In the genomic region with DNA sequence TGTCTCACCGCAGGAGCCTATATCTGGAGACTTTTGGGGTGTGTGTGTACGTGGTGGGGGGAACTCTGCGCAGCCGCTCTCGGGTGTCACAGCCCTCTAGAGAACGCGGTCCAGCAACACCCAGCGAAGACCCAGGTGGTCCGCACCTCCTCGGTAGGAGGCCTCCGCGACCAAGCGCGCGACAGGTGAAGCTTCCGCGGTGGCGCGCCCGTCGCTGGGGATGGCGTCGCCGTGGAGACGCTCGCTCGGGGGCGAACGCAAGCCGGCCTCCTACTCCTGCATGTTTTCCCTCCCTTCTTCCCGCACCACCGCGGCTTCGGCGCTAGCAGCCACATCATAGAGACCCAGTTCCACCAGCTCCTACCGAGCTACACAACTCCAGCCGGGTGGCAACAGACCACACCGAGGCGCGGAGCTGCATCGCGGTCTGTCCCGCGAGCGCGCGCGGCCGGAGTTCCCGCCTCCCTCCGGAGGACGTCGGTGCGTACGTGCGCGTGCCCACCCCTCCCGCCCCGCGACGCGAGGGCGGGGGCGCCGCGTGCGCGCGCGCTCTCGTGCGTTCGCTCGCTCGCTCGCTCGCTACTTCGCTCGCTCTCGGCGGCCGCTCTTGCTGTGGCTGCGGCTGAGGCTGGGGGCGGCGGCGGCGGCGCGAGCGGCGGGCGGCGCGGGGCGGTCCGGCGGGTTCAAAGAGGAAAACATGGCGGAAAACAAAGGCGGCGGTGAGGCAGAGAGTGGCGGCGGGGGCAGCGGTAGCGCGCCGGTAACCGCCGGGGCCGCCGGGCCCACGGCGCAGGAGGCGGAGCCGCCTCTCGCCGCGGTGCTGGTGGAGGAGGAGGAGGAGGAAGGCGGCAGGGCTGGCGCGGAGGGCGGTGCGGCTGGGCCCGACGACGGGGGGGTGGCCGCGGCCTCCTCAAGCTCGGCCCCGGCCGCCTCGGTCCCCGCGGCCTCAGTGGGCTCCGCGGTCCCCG, we compare ENCODE assay signal across 8 mouse cellular contexts. TPM values are rescaled to one million over a fixed set of nuclear protein-coding genes. Genes with fewer than 3 reads are reported as not detected.
DNase-seq lines count a peak whose midpoint lies in the region; ATAC-seq and TF ChIP-seq lines count a peak whose summit lies in the region.

A gene (plus strand): TSS at position 112 of the 968 bp plus-strand sequence.

- peaks cover 0 to 14% of the 10 kb centered on the region in 2 experiments; a peak in 2 of 4 replicates for H3K4me1 ChIP-seq in MEL (ENCODE audit: control insufficient read depth in 1 of 2, insufficient read depth in 2 of 2, low read length in 2 of 2)
- no peaks in the 10 kb centered on the region for H3K4me1 ChIP-seq in cerebellum, adult 2 months (ENCODE audit: control insufficient read depth, insufficient read depth, low read length)
- H3K4me1 ChIP-seq in lung, embryonic 16.5 days (replicated peaks; ENCODE audit: control insufficient read depth, insufficient read depth, low read length), result peaks cover 13% of the 10 kb centered on the region

- H3K79me2 ChIP-seq in MEL (ENCODE audit: control insufficient read depth, insufficient read depth, low read length, poor library complexity), result peaks cover 41% of the 10 kb centered on the region

- H3K9ac ChIP-seq in MEL (ENCODE audit: control insufficient read depth, low read depth, low read length, poor library complexity, severe bottlenecking), result peak within 1 kb of the TSS; percentile 96
- peak within 1 kb of the TSS; percentile 98 for H3K9ac ChIP-seq in lung, embryonic 16.5 days (ENCODE audit: low read length)

- peak within 1 kb of the TSS; percentile 92 for H3K27ac ChIP-seq in MEL (ENCODE audit: control insufficient read depth, low read depth, low read length)
- peak within 1 kb of the TSS; percentile 84 for H3K27ac ChIP-seq in cerebellum, adult 2 months (ENCODE audit: insufficient read depth, low read length)
- H3K27ac ChIP-seq in lung, embryonic 16.5 days (ENCODE audit: low read length), result peak within 1 kb of the TSS; percentile 97

- TF ChIP-seq CTCF in MEL (IDR thresholded peaks at IDR 0.05 in 2 of 3, conservative IDR thresholded peaks at IDR 0.05 in 1 of 3; ENCODE audit: control insufficient read depth in 1 of 3, insufficient read depth in 1 of 3, low read depth in 2 of 3, low read length in 3 of 3, poor library complexity in 1 of 3, severe bottlenecking in 1 of 3), result no peak
- no peak for TF ChIP-seq CTCF in cerebellum, adult 2 months (IDR thresholded peaks at IDR 0.05; ENCODE audit: borderline replicate concordance, insufficient read depth, low read depth, low read length)

- no peaks in the 10 kb centered on the region for H3K27me3 ChIP-seq in MEL (ENCODE audit: control insufficient read depth in 1 of 2, insufficient read depth in 2 of 2, low read length in 2 of 2)
- no peaks in the 10 kb centered on the region for H3K27me3 ChIP-seq in cerebellum, adult 2 months (ENCODE audit: control insufficient read depth, insufficient read depth, low read length)
- H3K27me3 ChIP-seq in lung, embryonic 16.5 days (ENCODE audit: control insufficient read depth, insufficient read depth, low read depth, low read length), result no peaks in the 10 kb centered on the region

- TF ChIP-seq EP300 in MEL (IDR thresholded peaks at IDR 0.05; ENCODE audit: low read depth in 1 of 2, low read length in 2 of 2), result no peak

- peak within 1 kb of the TSS; percentile 72 for H3K4me2 ChIP-seq in lung, embryonic 16.5 days (ENCODE audit: low read depth, low read length)

- WGBS in cerebellum, adult 2 months, result 1% methylated on average over 129 of the region's 136 CpGs
- under 1% methylated on average over 97 of the region's 136 CpGs for WGBS in lung, embryonic 16.5 days

- peak; percentile 96 to 97 for TF ChIP-seq POLR2A in MEL (IDR thresholded peaks at IDR 0.05; ENCODE audit: control insufficient read depth in 1 of 2, insufficient read depth in 1 of 2, low read depth in 1 of 2, low read length in 2 of 2, poor library complexity in 1 of 2)
- TF ChIP-seq POLR2A in cerebellum, adult 2 months (IDR thresholded peaks at IDR 0.05; ENCODE audit: borderline replicate concordance, insufficient read depth, low read length), result peak; percentile 98

- peak within 1 kb of the TSS; percentile 88 to 99 for H3K4me3 ChIP-seq in MEL (ENCODE audit: control insufficient read depth in 1 of 2, insufficient read depth in 1 of 2, low read depth in 2 of 2, low read length in 2 of 2)
- H3K4me3 ChIP-seq in cerebellum, adult 2 months (replicated peaks; ENCODE audit: insufficient read depth, low read depth, low read length), result peak within 1 kb of the TSS; percentile 91
- H3K4me3 ChIP-seq in lung, embryonic 16.5 days (ENCODE audit: low read length), result peak within 1 kb of the TSS; percentile 100

- ATAC-seq in hematopoietic stem cell, adult 5-6 weeks (replicated peaks in 1 of 2; ENCODE audit: insufficient read depth in 1 of 2, low FRiP score in 2 of 2, low TSS enrichment in 1 of 2, low read depth in 1 of 2, poor library complexity in 2 of 2, severe bottlenecking in 2 of 2), result peak; percentile 77 to 81
- peak; percentile 89 for ATAC-seq in lung, embryonic 16.5 days (ENCODE audit: low read depth)

- DNase-seq in MEL (ENCODE audit: low read depth, low spot score), result peak; percentile 93
- DNase-seq in cerebellum, adult 2 months, result peak; percentile 90 to 93
- peak; percentile 97 for DNase-seq in forelimb bud, embryonic 11.5 days (ENCODE audit: low read depth, low spot score)
- DNase-seq in layer of hippocampus, adult 9-10 months (ENCODE audit: low spot score), result peak; percentile 65
- DNase-seq in ovary, postnatal 10 days (ENCODE audit: low spot score), result peak; percentile 80
- peak; percentile 85 to 91 for DNase-seq in thymus, postnatal 10 days (ENCODE audit: low spot score in 2 of 2)

- H3K9me3 ChIP-seq in MEL (replicated peaks; ENCODE audit: insufficient read depth, low read length), result no peaks in the 10 kb centered on the region
- no peaks in the 10 kb centered on the region for H3K9me3 ChIP-seq in lung, embryonic 16.5 days (ENCODE audit: control insufficient read depth, low read length)

- TF ChIP-seq RAD21 in MEL (IDR thresholded peaks at IDR 0.05; ENCODE audit: low read depth, low read length), result no peak

- H3K36me3 ChIP-seq in MEL (ENCODE audit: control insufficient read depth in 1 of 2, insufficient read depth in 2 of 2, low read length in 2 of 2), result peaks cover 2 to 25% of the 10 kb centered on the region in 2 experiments
- H3K36me3 ChIP-seq in lung, embryonic 16.5 days (ENCODE audit: control insufficient read depth, insufficient read depth, low read length), result no peaks in the 10 kb centered on the region

TF ChIP-seq in MEL, 35 proteins besides CTCF, POLR2A, EP300 and RAD21:
- TF ChIP-seq TCF12 (IDR thresholded peaks at IDR 0.05; ENCODE audit: low read depth, low read length), result 0 out of 2 replicates have a peak, but pooled peaks have one; percentile 14
- TF ChIP-seq MYC (IDR thresholded peaks at IDR 0.05; ENCODE audit: low read depth, low read length), result peak; percentile 57; the same call in 1 of the 2 replicates
- TF ChIP-seq NELFE (IDR thresholded peaks at IDR 0.05; ENCODE audit: low read depth, low read length), result peak; percentile 88
- TF ChIP-seq USF1 (IDR thresholded peaks at IDR 0.05; ENCODE audit: low read depth, low read length), result no peak
- no peak for TF ChIP-seq ETS1 (IDR thresholded peaks at IDR 0.05; ENCODE audit: low read depth, low read length)
- TF ChIP-seq SIN3A (IDR thresholded peaks at IDR 0.05; ENCODE audit: low read length), result peak; percentile 56; the same call in 1 of the 2 replicates
- peak; percentile 89; the same call in 1 of the 2 replicates for TF ChIP-seq MAZ (IDR thresholded peaks at IDR 0.05; ENCODE audit: low read depth, low read length)
- TF ChIP-seq ELF1 (IDR thresholded peaks at IDR 0.05; ENCODE audit: low read depth, low read length), result no peak
- peak; percentile 85 for TF ChIP-seq POLR2AphosphoS2 (IDR thresholded peaks at IDR 0.05; ENCODE audit: low read length)
- peak; percentile 55 for TF ChIP-seq NRF1 (IDR thresholded peaks at IDR 0.05; ENCODE audit: insufficient read depth, low read depth, low read length, poor library complexity, severe bottlenecking)
- peak; percentile 67; the same call in 1 of the 2 replicates for TF ChIP-seq HCFC1 (IDR thresholded peaks at IDR 0.05; ENCODE audit: low read depth, low read length)
- 0 out of 2 replicates have a peak, but pooled peaks have one; percentile 9 for TF ChIP-seq TBP (IDR thresholded peaks at IDR 0.05; ENCODE audit: low read depth, low read length)
- peak; percentile 7; the same call in 1 of the 2 replicates for TF ChIP-seq UBTF (IDR thresholded peaks at IDR 0.05; ENCODE audit: borderline replicate concordance, insufficient read depth, low read depth, low read length)
TF ChIP-seq in MEL: peak in this region for 10.

RNA-seq across cellular contexts. Expression of the gene that starts here (rescaled TPM):
- 20.2 and 21.0 TPM in 2 replicates for total RNA-seq in MEL (2012; rRNA removed)
- 10 to 100 TPM in 1 of 2 experiments, not detected in 1; 30.4 TPM for polyA plus RNA-seq in MEL (2012; ENCODE audit: insufficient read depth in 1 of 2, insufficient read length in 2 of 2, low read depth in 1 of 2, low replicate concordance in 2 of 2, missing spikeins in 1 of 2)
- polyA plus RNA-seq in cerebellum, adult 2 months (2012; rRNA removed), result 18.1 and 18.5 TPM in 2 replicates
- total RNA-seq in hematopoietic stem cell, adult 5-6 weeks (2017), result 65.0 and 87.2 TPM in 2 replicates
- 19.6 and 21.3 TPM in 2 replicates for polyA plus RNA-seq in lung, embryonic 16.5 days (2015; fragmentation: Nextera tagmentation; extraction: Ambion mirVana)

Comparison
In these comparisons a context has a peak if more than half of its experiments do, and no peak if none do; other contexts are left out.
1. Peak in every context shown above with its lines: DNase-seq, ATAC-seq, H3K4me3 ChIP-seq and H3K27ac ChIP-seq.